ENCODE assay signal across 24 mouse cellular contexts in genomic region chr3:51874252-51874651, GRCm38 (mm10).
DNase-seq lines count a peak whose midpoint lies in the region; ATAC-seq and TF ChIP-seq lines count a peak whose summit lies in the region.
"Had no signal": no experiment of that assay in that cellular context is flagged by ENCODE, and none has a peak within 500 bp of the region (broad histone marks: within the 10 kb centered on the region; RNA-seq: fewer than 3 reads in every experiment).

No protein-coding gene starts in this region.

- peaks cover 18% of the 10 kb centered on the region for H3K4me1 ChIP-seq in forebrain, postnatal 0 days (ENCODE audit: insufficient read depth)
- H3K4me1 ChIP-seq in forebrain, embryonic 10.5 days: peaks cover 40% of the 10 kb centered on the region
- peaks cover 36% of the 10 kb centered on the region for H3K4me1 ChIP-seq in midbrain, embryonic 15.5 days
- H3K4me1 ChIP-seq in midbrain, embryonic 14.5 days (ENCODE audit: control insufficient read depth, insufficient read depth, low read length): peaks cover 35% of the 10 kb centered on the region
- peaks cover 22% of the 10 kb centered on the region for H3K4me1 ChIP-seq in intestine, embryonic 16.5 days (ENCODE audit: control insufficient read depth, insufficient read depth, low read length)

- TF ChIP-seq CTCF in forebrain, postnatal 0 days (IDR thresholded peaks at IDR 0.05; ENCODE audit: low read depth): no peak

- WGBS in forebrain, postnatal 0 days: 42% methylated on average over 3 of the region's 3 CpGs
- WGBS in forebrain, embryonic 10.5 days: 82% methylated on average over 3 of the region's 3 CpGs
- 64% methylated on average over 3 of the region's 3 CpGs for WGBS in midbrain, embryonic 15.5 days
- WGBS in midbrain, embryonic 14.5 days: 72% methylated on average over 3 of the region's 3 CpGs
- 35% methylated on average over 3 of the region's 3 CpGs for whole genome bisulfite sequencing in intestine, embryonic 16.5 days

- no peak overlapping the region for H3K4me2 ChIP-seq in forebrain, postnatal 0 days (ENCODE audit: low read depth)
- no peak overlapping the region for H3K4me2 ChIP-seq in midbrain, embryonic 15.5 days
- H3K4me2 ChIP-seq in midbrain, embryonic 14.5 days (ENCODE audit: low read length): no peak overlapping the region
- no peak overlapping the region for H3K4me2 ChIP-seq in intestine, embryonic 16.5 days (ENCODE audit: low read depth, low read length)
- H3K4me2 ChIP-seq: heart, embryonic 11.5 days; liver, embryonic 15.5 days; midbrain, embryonic 13.5 days had no signal

- no peaks in the 10 kb centered on the region for H3K27me3 ChIP-seq in forebrain, postnatal 0 days (ENCODE audit: insufficient read depth, low read length)
- no peaks in the 10 kb centered on the region for H3K27me3 ChIP-seq in forebrain, embryonic 10.5 days (ENCODE audit: poor library complexity, severe bottlenecking)
- no peaks in the 10 kb centered on the region for H3K27me3 ChIP-seq in midbrain, embryonic 15.5 days (replicated peaks)
- H3K27me3 ChIP-seq in midbrain, embryonic 14.5 days (ENCODE audit: control insufficient read depth, insufficient read depth, low read length): no peaks in the 10 kb centered on the region
- H3K27me3 ChIP-seq in intestine, embryonic 16.5 days (replicated peaks; ENCODE audit: control insufficient read depth, insufficient read depth, low read length): no peaks in the 10 kb centered on the region
- H3K27me3 ChIP-seq: liver, embryonic 15.5 days; midbrain, embryonic 13.5 days; Patski had no signal

- no peak overlapping the region for H3K9ac ChIP-seq in forebrain, postnatal 0 days
- no peak overlapping the region for H3K9ac ChIP-seq in midbrain, embryonic 15.5 days
- no peak overlapping the region for H3K9ac ChIP-seq in midbrain, embryonic 14.5 days (replicated peaks; ENCODE audit: low read length)
- H3K9ac ChIP-seq in intestine, embryonic 16.5 days (ENCODE audit: low read depth, low read length): no peak overlapping the region
- H3K9ac ChIP-seq: liver, embryonic 15.5 days; midbrain, embryonic 13.5 days had no signal

- H3K27ac ChIP-seq in forebrain, postnatal 0 days (ENCODE audit: low read depth, low read length): no peak overlapping the region
- H3K27ac ChIP-seq in forebrain, embryonic 10.5 days: no peak overlapping the region
- 0 out of 2 replicates have a peak overlapping the region, but pooled peaks have one; percentile 22 for H3K27ac ChIP-seq in midbrain, embryonic 15.5 days
- H3K27ac ChIP-seq in midbrain, embryonic 14.5 days (replicated peaks; ENCODE audit: low read depth, low read length): no peak overlapping the region
- 0 out of 2 replicates have a peak overlapping the region, but pooled peaks have one; percentile 3 for H3K27ac ChIP-seq in intestine, embryonic 16.5 days (ENCODE audit: low read length)
- H3K27ac ChIP-seq: embryonic facial prominence, embryonic 10.5 days; layer of hippocampus, adult 2 months; limb, embryonic 10.5 days; liver, embryonic 15.5 days had no signal

- no peaks in the 10 kb centered on the region for H3K36me3 ChIP-seq in forebrain, postnatal 0 days (ENCODE audit: insufficient read depth)
- no peaks in the 10 kb centered on the region for H3K36me3 ChIP-seq in forebrain, embryonic 10.5 days (replicated peaks)
- H3K36me3 ChIP-seq in midbrain, embryonic 15.5 days (replicated peaks): no peaks in the 10 kb centered on the region
- H3K36me3 ChIP-seq in midbrain, embryonic 14.5 days (ENCODE audit: control insufficient read depth, insufficient read depth, low read length): no peaks in the 10 kb centered on the region
- H3K36me3 ChIP-seq in intestine, embryonic 16.5 days (ENCODE audit: control insufficient read depth, insufficient read depth, low read length): no peaks in the 10 kb centered on the region
- H3K36me3 ChIP-seq: embryonic facial prominence, embryonic 10.5 days; limb, embryonic 10.5 days; liver, embryonic 15.5 days; midbrain, embryonic 13.5 days had no signal

- H3K9me3 ChIP-seq in forebrain, postnatal 0 days (ENCODE audit: low read length): no peaks in the 10 kb centered on the region
- H3K9me3 ChIP-seq in forebrain, embryonic 10.5 days: no peaks in the 10 kb centered on the region
- no peaks in the 10 kb centered on the region for H3K9me3 ChIP-seq in midbrain, embryonic 15.5 days
- H3K9me3 ChIP-seq in midbrain, embryonic 14.5 days (ENCODE audit: control insufficient read depth, low read length): no peaks in the 10 kb centered on the region
- H3K9me3 ChIP-seq in intestine, embryonic 16.5 days (ENCODE audit: control insufficient read depth, low read length): no peaks in the 10 kb centered on the region
- H3K9me3 ChIP-seq: embryonic facial prominence, embryonic 10.5 days; limb, embryonic 10.5 days; liver, embryonic 15.5 days; megakaryocyte, embryonic 14.5 days; midbrain, embryonic 13.5 days had no signal

- H3K4me3 ChIP-seq in forebrain, postnatal 0 days (ENCODE audit: low read depth, low read length): no peak overlapping the region
- no peak overlapping the region for H3K4me3 ChIP-seq in forebrain, embryonic 10.5 days
- H3K4me3 ChIP-seq in midbrain, embryonic 15.5 days: no peak overlapping the region
- no peak overlapping the region for H3K4me3 ChIP-seq in midbrain, embryonic 14.5 days (replicated peaks; ENCODE audit: low read depth, low read length)
- H3K4me3 ChIP-seq in intestine, embryonic 16.5 days (ENCODE audit: low read length): no peak overlapping the region
- H3K4me3 ChIP-seq: embryonic facial prominence, embryonic 10.5 days; layer of hippocampus, adult 2 months; limb, embryonic 10.5 days; liver, embryonic 15.5 days; megakaryocyte, embryonic 14.5 days; midbrain, embryonic 13.5 days; myocyte had no signal

- peak; percentile 43 for DNase-seq in forebrain, postnatal 0 days
- no peak for DNase-seq in forebrain, embryonic 10.5 days (ENCODE audit: extremely low spot score, low spot score)
- no peak for DNase-seq in midbrain, embryonic 14.5 days
- DNase-seq in cerebellum, adult 11-12 months: no peak
- DNase-seq in thymus, postnatal 10 days (ENCODE audit: low spot score in 2 of 2): no peak
- DNase-seq: adrenal gland, postnatal 36 days; cerebellum, adult 11 months; cerebellum, postnatal 10 days; kidney, postnatal 25 days; liver; right cerebral cortex, postnatal 25 days; thymus, adult 18-20 months; thymus, postnatal 4 days had no signal

- no peak for ATAC-seq in forebrain, postnatal 0 days
- ATAC-seq in midbrain, embryonic 15.5 days (replicated peaks): no peak
- ATAC-seq in midbrain, embryonic 14.5 days (ENCODE audit: low FRiP score, low TSS enrichment): no peak
- peak; percentile 81 for ATAC-seq in intestine, embryonic 16.5 days
- ATAC-seq: midbrain, embryonic 13.5 days; Patski had no signal

Comparison
In these comparisons a context has a peak if more than half of its experiments do, and no peak if none do; other contexts are left out.
1. H3K27ac ChIP-seq: peak in midbrain, embryonic 15.5 days (single experiment) and intestine, embryonic 16.5 days (single experiment); none in forebrain, postnatal 0 days (single experiment), forebrain, embryonic 10.5 days (single experiment) and midbrain, embryonic 14.5 days (single experiment).